Mouse (Mus musculus) hindbrain, embryonic 14.5 days (tissue): ENCODE results near the gene Trpv4. TPM values are rescaled to one million over a fixed set of nuclear protein-coding genes. Genes with fewer than 3 reads are reported as not detected.

Experiments used
- ATAC-seq: fragments of 200-750 bp; cut with Nextera tagmentation; 2 replicates; pipeline ENCODE4 v1.8.0; 2017; ENCODE audit warnings: moderate number of reproducible peaks, mild to moderate bottlenecking, moderate TSS enrichment, moderate library complexity; ENCODE audit not compliant: low FRiP score
- DNase-seq: peaks from one replicate; pipeline ENCODE4 v3.0.0-alpha.2; 2015; ENCODE audit warnings: low spot score
- H3K27ac ChIP-seq: fragments of 300-500 bp; sonication (generic); 2 replicates; pipeline ENCODE4 v1.5.1; 2014; ENCODE audit warnings: mild to moderate bottlenecking, moderate library complexity
- H3K27me3 ChIP-seq: fragments of 300-500 bp; sonication (generic); 2 replicates; pipeline ENCODE4 v1.6.1; 2014; ENCODE audit warnings: mild to moderate bottlenecking, low read length, mixed read lengths; ENCODE audit not compliant: control insufficient read depth, insufficient read depth
- H3K36me3 ChIP-seq: fragments of 300-500 bp; sonication (generic); replicated peaks from 2 replicates; pipeline ENCODE4 v1.6.1; 2014; ENCODE audit not compliant: control insufficient read depth, insufficient read depth
- H3K4me1 ChIP-seq: fragments of 300-500 bp; sonication (generic); replicated peaks from 2 replicates; pipeline ENCODE4 v1.6.1; 2014; ENCODE audit warnings: antibody characterized with exemption, low read length, mixed read lengths; ENCODE audit not compliant: control insufficient read depth, insufficient read depth
- H3K4me2 ChIP-seq: fragments of 300-500 bp; sonication (generic); replicated peaks from 2 replicates; pipeline ENCODE4 v1.6.1; 2014; ENCODE audit warnings: mild to moderate bottlenecking, moderate library complexity
- H3K4me3 ChIP-seq: fragments of 300-500 bp; sonication (generic); replicated peaks from 2 replicates; pipeline ENCODE4 v1.5.1; 2014; ENCODE audit warnings: mild to moderate bottlenecking, low read length
- H3K9ac ChIP-seq: fragments of 300-500 bp; sonication (generic); 2 replicates; pipeline ENCODE4 v1.6.1; 2014
- H3K9me3 ChIP-seq: fragments of 300-500 bp; sonication (generic); 2 replicates; pipeline ENCODE4 v1.6.1; 2016; ENCODE audit warnings: low read length; ENCODE audit not compliant: control insufficient read depth
- WGBS: fragments of 180-500 bp; shearing (Covaris S2); extraction: QIAGEN DNeasy Blood & Tissue Kit; methylation state at CpG from one replicate; pipeline ENCODE4 v1.1.7; 2014; 5-methylcytosine and 5-hydroxymethylcytosine counted together
- polyA plus RNA-seq: library from polyadenylated mRNA; unstranded; fragments of >200 nt; fragmentation: Nextera tagmentation; extraction: Ambion mirVana; gene quantifications from 2 replicates; pipeline ENCODE4 v1.2.1, GENCODE M21; 2014

Trpv4 gene
- polyA plus RNA-seq, 1 experiment from 2014 or later: 1.4 TPM

DNA sequence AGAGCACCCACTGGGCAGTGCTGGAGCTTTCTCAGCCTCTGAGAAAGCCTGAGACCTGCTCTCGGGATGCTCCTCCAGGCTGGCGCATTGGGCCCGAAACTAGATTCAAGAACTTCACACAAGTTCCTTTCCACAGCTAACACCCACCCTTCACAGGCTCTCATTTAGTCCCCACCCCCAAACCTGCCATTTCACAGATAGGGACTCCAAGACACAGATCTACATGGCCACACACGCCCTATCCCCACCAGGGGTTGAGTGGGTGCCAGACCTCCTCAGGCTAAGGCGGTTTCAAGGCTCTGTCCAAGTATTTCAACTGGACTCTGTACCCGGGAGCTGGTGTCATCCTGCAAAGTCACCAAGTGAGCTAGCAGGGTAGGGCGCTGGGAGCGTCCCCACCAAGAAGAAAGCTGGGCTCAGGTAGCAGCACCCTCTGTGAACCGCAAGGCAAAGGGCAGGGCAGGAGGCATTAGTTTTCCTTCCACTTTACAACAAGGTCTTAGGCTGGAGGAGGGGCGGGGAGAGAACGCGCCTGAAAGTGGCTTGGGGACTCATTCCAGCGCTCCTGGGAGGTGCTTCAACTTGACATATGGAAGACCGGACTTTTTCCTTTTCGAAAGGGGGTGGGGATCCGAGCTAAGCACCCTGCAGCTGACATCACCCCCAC lies 31.6 kb upstream of the Trpv4 start:
- no peak for DNase-seq
- 19% methylated on average over 16 of the region's 16 CpGs for WGBS

DNA sequence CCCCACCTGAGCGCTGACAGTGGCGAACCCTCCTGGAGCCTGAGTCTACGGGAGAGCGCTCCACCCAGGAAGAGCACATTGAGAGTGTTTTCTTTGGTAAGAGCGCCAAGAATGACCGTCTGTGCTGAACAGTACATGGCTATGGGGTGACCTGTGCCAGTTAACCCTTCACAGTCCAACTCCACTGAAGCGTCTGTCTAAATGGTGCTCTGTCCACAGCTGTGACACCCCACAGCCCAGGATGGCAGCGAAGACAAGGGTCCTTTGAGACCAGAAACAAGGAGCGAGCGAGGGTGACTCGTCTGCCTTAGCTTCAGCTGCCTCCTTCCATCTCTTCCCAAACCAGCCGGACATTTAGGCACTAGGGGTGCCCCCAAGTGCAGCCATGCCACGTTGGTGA lies 30.5 kb upstream of the Trpv4 start:
- 84% methylated on average over 13 of the region's 13 CpGs for WGBS
- Histone ChIP-seq H3K9ac (no peak overlapping the region), H3K4me3 (no peak overlapping the region), H3K9me3 (no peaks in the 10 kb centered on the region), H3K4me1 (peaks cover 10% of the 10 kb centered on the region; the same call in 1 of the 2 replicates), H3K4me2 (no peak overlapping the region), H3K27ac (no peak overlapping the region), H3K27me3 (no peaks in the 10 kb centered on the region), H3K36me3 (no peaks in the 10 kb centered on the region)
- DNase-seq (no peak), ATAC-seq (no peak)

More for the DNA sequence above, 31.6 kb upstream of the Trpv4 start:
- no peaks in the 10 kb centered on the region for H3K9me3 ChIP-seq
- peak overlapping the region; percentile 89 for H3K4me2 ChIP-seq
- no peak for ATAC-seq
- H3K27me3 ChIP-seq: no peaks in the 10 kb centered on the region
- peaks cover 10% of the 10 kb centered on the region; the same call in 1 of the 2 replicates for H3K4me1 ChIP-seq
- H3K9ac ChIP-seq: peak overlapping the region; percentile 92
- no peak overlapping the region for H3K27ac ChIP-seq
- H3K36me3 ChIP-seq: no peaks in the 10 kb centered on the region
- peak overlapping the region; percentile 85 for H3K4me3 ChIP-seq

DNA sequence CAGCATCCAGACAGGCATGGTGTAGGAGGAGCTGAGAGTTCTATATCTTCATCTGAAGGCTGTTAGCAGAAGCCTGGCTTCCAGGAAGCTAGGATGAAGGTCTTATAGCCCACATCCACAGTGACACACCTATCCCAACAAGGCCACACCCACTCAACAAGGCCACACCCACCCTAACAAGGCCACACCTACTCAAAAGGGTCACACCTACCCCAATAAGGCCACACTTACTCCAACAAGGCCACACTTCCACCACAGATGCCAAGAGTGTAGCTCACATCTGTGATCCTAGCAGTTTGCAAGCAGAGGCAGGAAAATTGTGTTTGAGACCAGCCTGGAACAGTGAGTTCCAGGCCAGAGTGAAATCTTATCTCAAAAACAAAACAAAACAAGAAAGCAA lies 29.7 kb upstream of the Trpv4 start:
- Histone ChIP-seq H3K4me2 (no peak overlapping the region), H3K9ac (no peak overlapping the region), H3K36me3 (no peaks in the 10 kb centered on the region), H3K4me3 (no peak overlapping the region), H3K27me3 (no peaks in the 10 kb centered on the region), H3K27ac (no peak overlapping the region), H3K4me1 (peaks cover 10% of the 10 kb centered on the region; the same call in 1 of the 2 replicates), H3K9me3 (no peaks in the 10 kb centered on the region)
- no peak for DNase-seq
- ATAC-seq: no peak

DNA sequence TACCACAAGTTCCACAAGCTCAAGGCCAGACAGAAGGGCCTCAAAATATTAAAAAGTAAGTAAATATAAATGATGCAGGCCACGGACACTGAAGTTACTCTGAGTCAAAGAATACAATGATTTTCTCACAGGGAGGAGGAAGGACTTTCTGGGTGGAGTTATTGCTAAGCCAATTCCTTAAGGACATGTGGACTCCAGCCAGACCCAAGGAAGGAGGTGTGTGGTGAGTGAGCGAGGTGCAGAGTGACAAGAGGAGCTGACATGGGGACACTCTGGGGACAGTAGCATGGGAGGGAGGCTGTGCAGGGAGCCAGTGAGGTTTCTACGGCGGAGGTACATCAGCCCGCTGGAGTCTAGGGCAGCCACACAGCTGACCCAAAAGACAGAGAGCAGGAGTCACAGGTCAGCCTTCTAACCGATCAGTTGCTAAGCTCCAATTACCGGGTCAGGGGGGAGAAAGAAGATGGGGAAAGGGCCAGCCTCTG lies 28.5 kb upstream of the Trpv4 start:
- Histone ChIP-seq H3K4me3 (no peak overlapping the region), H3K4me1 (peaks cover 10% of the 10 kb centered on the region; the same call in 1 of the 2 replicates), H3K4me2 (no peak overlapping the region), H3K36me3 (no peaks in the 10 kb centered on the region), H3K9ac (no peak overlapping the region), H3K27ac (no peak overlapping the region), H3K9me3 (no peaks in the 10 kb centered on the region), H3K27me3 (no peaks in the 10 kb centered on the region)
- 81% methylated on average over 7 of the region's 7 CpGs for WGBS
- DNase-seq (no peak), ATAC-seq (no peak)

GRCm38 (mm10) chr5:114685986-114686385 lies 27.8 kb upstream of the Trpv4 start:
- DNase-seq (no peak), ATAC-seq (no peak)
- H3K4me2 ChIP-seq: no peak overlapping the region
- H3K27me3 ChIP-seq: no peaks in the 10 kb centered on the region
- H3K4me1 ChIP-seq: peaks cover 10% of the 10 kb centered on the region; the same call in 1 of the 2 replicates
- H3K9ac ChIP-seq: no peak overlapping the region
- H3K9me3 ChIP-seq: no peaks in the 10 kb centered on the region
- no peaks in the 10 kb centered on the region for H3K36me3 ChIP-seq
- no peak overlapping the region for H3K4me3 ChIP-seq
- H3K27ac ChIP-seq: no peak overlapping the region
- WGBS: 93% methylated on average over 5 of the region's 5 CpGs

DNA sequence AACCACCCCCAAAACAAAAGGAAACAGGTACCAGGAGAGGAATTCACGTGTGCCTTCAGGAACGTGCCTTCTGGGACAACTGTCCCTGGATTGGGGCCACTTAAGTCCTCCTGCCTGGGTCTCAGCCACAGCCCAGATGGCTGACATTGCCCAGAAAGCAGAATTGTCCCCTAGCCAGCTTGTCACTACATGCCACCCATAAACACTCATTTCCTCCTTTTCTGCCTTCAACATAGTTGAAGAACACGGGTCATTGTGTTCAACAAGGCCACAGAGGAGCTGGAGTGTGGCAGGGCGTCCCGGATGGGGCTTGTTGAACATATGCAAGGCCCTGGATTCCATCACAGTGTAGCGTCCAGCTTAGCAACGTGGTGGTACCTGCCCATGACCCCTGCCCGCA lies 23.5 kb upstream of the Trpv4 start:
- WGBS: 79% methylated on average over 8 of the region's 8 CpGs
- Histone ChIP-seq H3K27me3 (no peaks in the 10 kb centered on the region), H3K9me3 (no peaks in the 10 kb centered on the region), H3K36me3 (peaks cover 2% of the 10 kb centered on the region), H3K9ac (no peak overlapping the region), H3K4me1 (peaks cover 8% of the 10 kb centered on the region; the same call in 1 of the 2 replicates), H3K4me2 (no peak overlapping the region), H3K4me3 (no peak overlapping the region), H3K27ac (no peak overlapping the region)
- DNase-seq (no peak), ATAC-seq (no peak)

GRCm38 (mm10) chr5:114680676-114681285 lies 22.6 kb upstream of the Trpv4 start:
- H3K9ac ChIP-seq: no peak overlapping the region; the same call in 1 of the 2 replicates
- 85% methylated on average over 19 of the region's 19 CpGs for WGBS
- H3K9me3 ChIP-seq: no peaks in the 10 kb centered on the region
- ATAC-seq (no peak), DNase-seq (no peak)
- no peak overlapping the region for H3K4me3 ChIP-seq
- H3K36me3 ChIP-seq: peaks cover 11% of the 10 kb centered on the region
- peaks cover 8% of the 10 kb centered on the region; the same call in 1 of the 2 replicates for H3K4me1 ChIP-seq
- 0 out of 2 replicates have a peak overlapping the region, but pooled peaks have one; percentile 24 for H3K27ac ChIP-seq
- no peaks in the 10 kb centered on the region for H3K27me3 ChIP-seq
- H3K4me2 ChIP-seq: no peak overlapping the region

DNA sequence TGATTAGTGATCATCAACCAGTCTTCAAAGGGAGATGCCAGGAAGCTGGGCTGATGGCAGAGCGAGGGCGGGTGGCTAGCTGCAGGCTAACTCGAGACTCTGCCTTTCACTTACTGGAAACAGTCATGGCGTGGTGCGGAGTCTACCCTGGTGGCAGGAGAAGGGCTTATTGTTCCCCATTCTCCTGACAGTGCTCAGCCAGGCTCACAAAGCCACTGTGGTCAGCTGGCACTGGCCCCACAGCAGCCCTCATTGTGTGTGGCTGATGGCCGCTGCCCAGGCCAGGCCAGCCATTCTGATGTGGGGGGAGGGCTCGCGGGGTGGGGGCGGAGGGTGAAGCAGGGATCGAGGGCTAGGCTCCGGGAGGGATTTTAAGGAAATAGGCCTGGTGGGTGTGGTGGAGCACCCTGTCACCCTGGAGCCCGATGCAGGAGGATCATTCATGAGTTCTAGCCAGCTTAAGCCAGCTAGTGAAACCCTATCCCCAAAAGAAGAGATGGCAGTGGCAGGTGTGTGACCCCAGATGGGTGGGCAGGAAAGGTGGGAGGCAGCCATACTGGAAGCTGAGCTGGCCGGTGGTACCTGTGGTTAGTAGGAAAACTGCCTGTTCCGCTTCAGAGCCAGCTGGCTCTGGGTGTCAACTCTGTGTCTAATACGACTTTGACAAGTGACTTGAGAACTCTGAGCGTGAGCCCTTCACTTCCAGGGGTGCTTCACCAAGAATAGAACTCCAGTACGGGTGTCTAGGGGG lies 21.8 kb upstream of the Trpv4 start:
- no peak overlapping the region for H3K9ac ChIP-seq
- H3K27ac ChIP-seq: no peak overlapping the region
- no peaks in the 10 kb centered on the region for H3K9me3 ChIP-seq
- ATAC-seq (no peak), DNase-seq (no peak)
- no peak overlapping the region for H3K4me2 ChIP-seq
- H3K4me1 ChIP-seq: peaks cover 8% of the 10 kb centered on the region; the same call in 1 of the 2 replicates
- no peaks in the 10 kb centered on the region for H3K27me3 ChIP-seq
- H3K36me3 ChIP-seq: peaks cover 18% of the 10 kb centered on the region
- 60% methylated on average over 17 of the region's 17 CpGs for WGBS
- no peak overlapping the region for H3K4me3 ChIP-seq

GRCm38 (mm10) chr5:114674594-114674993 lies 16.4 kb upstream of the Trpv4 start:
- no peaks in the 10 kb centered on the region for H3K27me3 ChIP-seq
- 89% methylated on average over 8 of the region's 8 CpGs for WGBS
- no peak overlapping the region for H3K4me3 ChIP-seq
- H3K9me3 ChIP-seq: no peaks in the 10 kb centered on the region
- peaks cover 31% of the 10 kb centered on the region for H3K36me3 ChIP-seq
- H3K4me1 ChIP-seq: 0 out of 2 replicates have a peak, but pooled peaks cover 2% of the 10 kb centered on the region
- DNase-seq (no peak), ATAC-seq (no peak)
- H3K9ac ChIP-seq: no peak overlapping the region
- H3K27ac ChIP-seq: no peak overlapping the region
- no peak overlapping the region for H3K4me2 ChIP-seq
